8 mouse cellular contexts compared by ENCODE assay signal in the genomic region with DNA sequence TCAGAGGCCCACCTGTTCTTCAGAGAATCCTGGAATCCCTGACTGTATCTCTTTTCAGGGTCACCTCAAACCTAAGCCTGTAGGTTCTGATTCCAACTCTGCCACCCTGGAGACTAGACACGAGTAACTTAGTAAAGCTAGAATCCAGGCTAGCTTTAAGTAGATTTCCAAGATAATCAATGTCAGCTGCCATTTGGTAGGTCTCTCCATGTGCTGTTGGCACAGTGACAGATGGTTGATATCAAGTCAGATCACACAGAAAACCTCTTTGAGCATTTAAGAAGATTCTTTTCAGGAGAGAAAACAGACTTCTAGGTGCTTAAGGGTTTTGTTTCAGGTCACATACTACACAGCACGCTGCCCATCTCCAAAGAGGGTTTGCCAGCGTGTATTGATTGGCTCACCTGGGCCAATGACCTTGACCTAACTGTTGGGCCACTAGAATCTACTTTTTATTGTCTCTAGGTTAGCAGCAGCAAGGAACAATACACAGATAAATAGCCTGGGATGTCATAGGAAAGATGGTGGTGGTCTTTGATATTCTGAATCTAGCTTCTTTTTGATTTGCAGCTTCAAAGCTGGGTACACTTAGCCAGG. TPM values are rescaled to one million over a fixed set of nuclear protein-coding genes. Genes with fewer than 3 reads are reported as not detected.
A peak's percentile ranks its signal among the peaks of the same experiment; 100 is the strongest.
DNase-seq lines count a peak whose midpoint lies in the region; ATAC-seq and TF ChIP-seq lines count a peak whose summit lies in the region.

A gene (minus strand): TSS at position 94 of the 597 bp plus-strand sequence.

- DNase-seq in heart, postnatal 25 days (ENCODE audit: low spot score), result no peak
- no peak for DNase-seq in G1E (ENCODE audit: low spot score)
- no peak for DNase-seq in forebrain, postnatal 0 days
- DNase-seq in midbrain, embryonic 11.5 days (ENCODE audit: low spot score, missing footprints), result no peak
- no peak for DNase-seq in left cerebral cortex, postnatal 4 days
- DNase-seq in left cerebral cortex, postnatal 10 days (ENCODE audit: extremely low spot score in 1 of 2, low spot score in 2 of 2), result no peak
- DNase-seq in kidney, postnatal 14 days, result no peak

- H3K36me3 ChIP-seq in heart, embryonic 15.5 days, result peaks cover 18% of the 10 kb centered on the region; the same call in 1 of the 2 replicates
- H3K36me3 ChIP-seq in G1E (replicated peaks), result peaks cover 36% of the 10 kb centered on the region
- peaks cover 23% of the 10 kb centered on the region for H3K36me3 ChIP-seq in forebrain, postnatal 0 days (ENCODE audit: insufficient read depth)
- H3K36me3 ChIP-seq in midbrain, embryonic 11.5 days (ENCODE audit: control insufficient read depth, insufficient read depth, low read length), result peaks cover 5% of the 10 kb centered on the region

- H3K4me1 ChIP-seq in heart, embryonic 15.5 days (replicated peaks), result peaks cover 14% of the 10 kb centered on the region
- H3K4me1 ChIP-seq in G1E (ENCODE audit: insufficient read depth, low read depth, low read length), result peaks cover 57% of the 10 kb centered on the region
- peaks cover 5% of the 10 kb centered on the region; the same call in 1 of the 2 replicates for H3K4me1 ChIP-seq in forebrain, postnatal 0 days (ENCODE audit: insufficient read depth)
- H3K4me1 ChIP-seq in midbrain, embryonic 11.5 days (ENCODE audit: control insufficient read depth, insufficient read depth, low read length), result peaks cover 4% of the 10 kb centered on the region; the same call in 1 of the 2 replicates

- no peak for ATAC-seq in heart, embryonic 15.5 days (replicated peaks; ENCODE audit: insufficient number of reproducible peaks, insufficient read depth, low FRiP score, low read depth)
- no peak for ATAC-seq in G1E (ENCODE audit: extremely low read depth, insufficient number of reproducible peaks, low FRiP score, poor library complexity, severe bottlenecking)
- no peak for ATAC-seq in forebrain, postnatal 0 days
- no peak for ATAC-seq in midbrain, embryonic 11.5 days (ENCODE audit: low FRiP score)

- WGBS in heart, embryonic 15.5 days, result 78% methylated on average over 3 of the region's 3 CpGs
- WGBS in forebrain, postnatal 0 days, result 83% methylated on average over 3 of the region's 3 CpGs
- WGBS in midbrain, embryonic 11.5 days, result 84% methylated on average over 3 of the region's 3 CpGs

- intact Hi-C loops in heart, postnatal 25 days (cut with DNase I), result loop anchor here (2.0 to 10.0 kb wide), 2 partner anchors 21 to 149 kb away; a partner anchor contains a TSS
- intact Hi-C loops in left cerebral cortex, postnatal 4 days (cut with DNase I), result no loop called here
- intact Hi-C loops in left cerebral cortex, postnatal 10 days (cut with DNase I), result no loop called here

- H3K27ac ChIP-seq in heart, embryonic 15.5 days, result peak within 1 kb of the TSS; percentile 81
- peak within 1 kb of the TSS; percentile 40; the same call in 1 of the 2 replicates for H3K27ac ChIP-seq in forebrain, postnatal 0 days (ENCODE audit: low read depth, low read length)
- H3K27ac ChIP-seq in midbrain, embryonic 11.5 days (ENCODE audit: low read depth, low read length), result no peak within 1 kb of the TSS

- no peaks in the 10 kb centered on the region for H3K27me3 ChIP-seq in heart, embryonic 15.5 days
- H3K27me3 ChIP-seq in G1E (ENCODE audit: insufficient read depth, low read length), result no peaks in the 10 kb centered on the region
- H3K27me3 ChIP-seq in forebrain, postnatal 0 days (ENCODE audit: insufficient read depth, low read length), result no peaks in the 10 kb centered on the region
- H3K27me3 ChIP-seq in midbrain, embryonic 11.5 days (ENCODE audit: control insufficient read depth, insufficient read depth, low read length), result no peaks in the 10 kb centered on the region

- peak within 1 kb of the TSS; percentile 92 for H3K4me3 ChIP-seq in heart, embryonic 15.5 days
- peak within 1 kb of the TSS; percentile 76 for H3K4me3 ChIP-seq in G1E (ENCODE audit: low read depth, low read length)
- peak within 1 kb of the TSS; percentile 85 for H3K4me3 ChIP-seq in forebrain, postnatal 0 days (ENCODE audit: low read depth, low read length)
- H3K4me3 ChIP-seq in midbrain, embryonic 11.5 days (ENCODE audit: low read depth, low read length), result peak within 1 kb of the TSS; percentile 74

- H3K9ac ChIP-seq in heart, embryonic 15.5 days, result peak within 1 kb of the TSS; percentile 81
- H3K9ac ChIP-seq in forebrain, postnatal 0 days, result peak within 1 kb of the TSS; percentile 80
- peak within 1 kb of the TSS; percentile 77 for H3K9ac ChIP-seq in midbrain, embryonic 11.5 days (ENCODE audit: low read length)

- H3K4me2 ChIP-seq in heart, embryonic 15.5 days, result peak within 1 kb of the TSS; percentile 65
- peak within 1 kb of the TSS; percentile 76 for H3K4me2 ChIP-seq in forebrain, postnatal 0 days (ENCODE audit: low read depth)
- H3K4me2 ChIP-seq in midbrain, embryonic 11.5 days, result peak within 1 kb of the TSS; percentile 70

- TF ChIP-seq CTCF in G1E (IDR thresholded peaks at IDR 0.05; ENCODE audit: low read depth, low read length), result no peak
- TF ChIP-seq CTCF in forebrain, postnatal 0 days (IDR thresholded peaks at IDR 0.05; ENCODE audit: low read depth), result no peak

- no peaks in the 10 kb centered on the region for H3K9me3 ChIP-seq in heart, embryonic 15.5 days (replicated peaks)
- H3K9me3 ChIP-seq in G1E (replicated peaks), result no peaks in the 10 kb centered on the region
- no peaks in the 10 kb centered on the region for H3K9me3 ChIP-seq in forebrain, postnatal 0 days (ENCODE audit: low read length)
- H3K9me3 ChIP-seq in midbrain, embryonic 11.5 days (ENCODE audit: control insufficient read depth, low read length), result no peaks in the 10 kb centered on the region

RNA-seq across cellular contexts. Expression of the gene that starts here (rescaled TPM):
- polyA plus RNA-seq in heart, embryonic 15.5 days (2015; fragmentation: Nextera tagmentation; extraction: Ambion mirVana), result 7.6 and 10.8 TPM in 2 replicates
- total RNA-seq in heart, postnatal 25 days (2021), result 1 to 10 TPM; 6.0 to 6.5 TPM
- 1.8 and 2.3 TPM in 2 replicates for total RNA-seq in G1E (2014; fragmentation: Nextera tagmentation)
- total RNA-seq in G1E (2017), result 1.3 and 1.7 TPM in 2 replicates
- polyA plus RNA-seq in G1E (2012), result 1.7 and 3.0 TPM in 2 replicates
- total RNA-seq in forebrain, postnatal 0 days (2014; rRNA removed), result 3.5 and 6.6 TPM in 2 replicates
- 4.4 and 4.6 TPM in 2 replicates for polyA plus RNA-seq in forebrain, postnatal 0 days (2015; fragmentation: Nextera tagmentation; extraction: Ambion mirVana)
- 10.8 and 12.1 TPM in 2 replicates for polyA plus RNA-seq in midbrain, embryonic 11.5 days (2014; fragmentation: Nextera tagmentation; extraction: Ambion mirVana)
- 1 to 10 TPM; 5.7 to 6.6 TPM for total RNA-seq in left cerebral cortex, postnatal 4 days (2021)
- 1 to 10 TPM; 8.3 to 8.4 TPM for total RNA-seq in left cerebral cortex, postnatal 10 days (2021)
